Mouse (Mus musculus) ES-Bruce4 (cell line): ENCODE results near the gene Slc43a2. TPM values are rescaled to one million over a fixed set of nuclear protein-coding genes. Genes with fewer than 3 reads are reported as not detected.

ENCODE experiments used
- H3K27ac ChIP-seq: 2 replicates; pipeline ENCODE4 v1.5.1; 2012; ENCODE audit warnings: low read length, inconsistent platforms; ENCODE audit not compliant: insufficient read depth
- H3K27me3 ChIP-seq: 2 replicates; pipeline ENCODE4 v1.6.1; 2012; ENCODE audit warnings: mild to moderate bottlenecking, low read length, inconsistent platforms; ENCODE audit not compliant: control insufficient read depth, poor library complexity, insufficient read depth, severe bottlenecking
- H3K36me3 ChIP-seq: 2 replicates; pipeline ENCODE4 v1.6.1; 2012; ENCODE audit warnings: inconsistent platforms, mild to moderate bottlenecking, low read length, moderate library complexity; ENCODE audit not compliant: control insufficient read depth, poor library complexity, insufficient read depth, severe bottlenecking
- H3K4me1 ChIP-seq: one replicate; pipeline ENCODE4 v1.8.1; 2011; ENCODE audit warnings: low read length; ENCODE audit not compliant: control insufficient read depth, insufficient read depth
- H3K4me3 ChIP-seq: 2 replicates; pipeline ENCODE4 v1.5.1; 2011; ENCODE audit warnings: low read depth, mild to moderate bottlenecking, low read length
- H3K9ac ChIP-seq: 2 replicates; pipeline ENCODE4 v1.6.1; 2012; ENCODE audit warnings: low read depth, mild to moderate bottlenecking, inconsistent platforms; ENCODE audit not compliant: poor library complexity, severe bottlenecking
- H3K9me3 ChIP-seq: replicated peaks from 2 replicates; pipeline ENCODE4 v1.6.1; 2012; ENCODE audit warnings: mild to moderate bottlenecking, low read length, inconsistent platforms; ENCODE audit not compliant: control insufficient read depth, poor library complexity, insufficient read depth, severe bottlenecking
- CTCF ChIP-seq: IDR thresholded peaks from one replicate; pipeline ENCODE4 v1.8.1; 2011; ENCODE audit warnings: low read depth, low read length
- EP300 ChIP-seq: IDR thresholded peaks from 2 replicates; pipeline ENCODE4 v1.6.1; 2011; ENCODE audit warnings: low read depth, low read length; ENCODE audit not compliant: insufficient read depth
- POLR2A ChIP-seq: IDR thresholded peaks from one replicate; pipeline ENCODE4 v1.8.1; 2011; ENCODE audit warnings: low read length; ENCODE audit not compliant: insufficient read depth
- polyA plus RNA-seq: library from polyadenylated mRNA; stranded (reverse); fragments of >200 nt; gene quantifications from 2 replicates; pipeline ENCODE4 v1.2.4, GENCODE M21; 2011; ENCODE audit warnings: low read depth; ENCODE audit not compliant: missing spikeins, insufficient read depth, insufficient read length

Gene Slc43a2
- polyA plus RNA-seq, 1 experiment: 11.3 TPM

- H3K9ac ChIP-seq: no peak overlapping the region
- peaks cover 4% of the 10 kb centered on the region; the same call in 1 of the 2 replicates for H3K36me3 ChIP-seq
- no peak for TF ChIP-seq CTCF
- TF ChIP-seq EP300: peak; percentile 45; the same call in 1 of the 2 replicates
- no peak for TF ChIP-seq POLR2A
- H3K4me3 ChIP-seq: no peak overlapping the region
- H3K9me3 ChIP-seq: no peaks in the 10 kb centered on the region
- H3K27me3 ChIP-seq: no peaks in the 10 kb centered on the region
- H3K27ac ChIP-seq: peak overlapping the region; percentile 94
- H3K4me1 ChIP-seq: peaks cover 8% of the 10 kb centered on the region
These were observed 89.9 kb downstream of the Slc43a2 start for GRCm38 (mm10) chr11:75621426-75621825.

GRCm38 (mm10) chr11:75622588-75623329 is 91.3 kb downstream of the Slc43a2 start:
- Histone ChIP-seq H3K4me3 (no peak overlapping the region), H3K9ac (peak overlapping the region; percentile 67), H3K4me1 (peaks cover 8% of the 10 kb centered on the region), H3K27me3 (no peaks in the 10 kb centered on the region), H3K9me3 (no peaks in the 10 kb centered on the region), H3K36me3 (peaks cover 8% of the 10 kb centered on the region), H3K27ac (peak overlapping the region; percentile 95)
- TF ChIP-seq CTCF (no peak), EP300 (peak; percentile 69)

GRCm38 (mm10) chr11:75624102-75624554 is 92.6 kb downstream of the Slc43a2 start:
- H3K27ac ChIP-seq: peak overlapping the region; percentile 95
- no peaks in the 10 kb centered on the region for H3K27me3 ChIP-seq
- H3K4me1 ChIP-seq: peaks cover 8% of the 10 kb centered on the region
- H3K9me3 ChIP-seq: no peaks in the 10 kb centered on the region
- TF ChIP-seq CTCF (no peak), POLR2A (no peak), EP300 (no peak)
- peaks cover 8% of the 10 kb centered on the region for H3K36me3 ChIP-seq
- H3K4me3 ChIP-seq: no peak overlapping the region
- no peak overlapping the region for H3K9ac ChIP-seq

GRCm38 (mm10) chr11:75625820-75626219 is 94.3 kb downstream of the Slc43a2 start:
- TF ChIP-seq EP300: no peak
- no peak for TF ChIP-seq CTCF
- TF ChIP-seq POLR2A: no peak
- Histone ChIP-seq H3K4me3 (no peak overlapping the region), H3K27me3 (no peaks in the 10 kb centered on the region), H3K4me1 (peaks cover 7% of the 10 kb centered on the region), H3K9me3 (no peaks in the 10 kb centered on the region), H3K9ac (no peak overlapping the region), H3K36me3 (peaks cover 8% of the 10 kb centered on the region), H3K27ac (peak overlapping the region; percentile 57; the same call in 1 of the 2 replicates)

Other genes with a start within 250 kb of the Slc43a2 start
- gene Rpa1, start 183.4 kb upstream of the Slc43a2 start, polyA plus RNA-seq: 127 and 155 TPM in 2 replicates
- 9.1 and 11.2 TPM in 2 replicates for gene Smyd4, start 183.3 kb upstream of the Slc43a2 start, polyA plus RNA-seq
- 4.9 and 6.0 TPM in 2 replicates for gene Serpinf1, start 109.0 kb upstream of the Slc43a2 start, polyA plus RNA-seq
- not detected in 2 replicates for gene Serpinf2, start 92.1 kb upstream of the Slc43a2 start, polyA plus RNA-seq
- gene Wdr81, start 77.0 kb upstream of the Slc43a2 start, polyA plus RNA-seq: 4.9 and 8.4 TPM in 2 replicates
- 3.6 and 6.8 TPM in 2 replicates for gene Tlcd2, start 70.0 kb upstream of the Slc43a2 start, polyA plus RNA-seq
- gene Prpf8, start 44.9 kb upstream of the Slc43a2 start, polyA plus RNA-seq: 210 and 212 TPM in 2 replicates
- not detected in 2 replicates for gene Rilp, start 21.6 kb upstream of the Slc43a2 start, polyA plus RNA-seq
- gene Scarf1, start 18.2 kb upstream of the Slc43a2 start, polyA plus RNA-seq: 0.76 and 1.0 TPM in 2 replicates
- gene Pitpna, start 56.4 kb downstream of the Slc43a2 start, polyA plus RNA-seq: 70.5 and 71.4 TPM in 2 replicates
- gene Inpp5k, start 99.3 kb downstream of the Slc43a2 start, polyA plus RNA-seq: 20.5 and 22.6 TPM in 2 replicates
- 78.7 and 82.9 TPM in 2 replicates for gene Myo1c, start 118.8 kb downstream of the Slc43a2 start, polyA plus RNA-seq
- gene Crk, start 147.6 kb downstream of the Slc43a2 start, polyA plus RNA-seq: 86.0 and 91.5 TPM in 2 replicates
- 1,329 and 1,367 TPM in 2 replicates for gene Ywhae, start 201.2 kb downstream of the Slc43a2 start, polyA plus RNA-seq